ENCODE assay signal across 8 mouse cellular contexts in the genomic region with DNA sequence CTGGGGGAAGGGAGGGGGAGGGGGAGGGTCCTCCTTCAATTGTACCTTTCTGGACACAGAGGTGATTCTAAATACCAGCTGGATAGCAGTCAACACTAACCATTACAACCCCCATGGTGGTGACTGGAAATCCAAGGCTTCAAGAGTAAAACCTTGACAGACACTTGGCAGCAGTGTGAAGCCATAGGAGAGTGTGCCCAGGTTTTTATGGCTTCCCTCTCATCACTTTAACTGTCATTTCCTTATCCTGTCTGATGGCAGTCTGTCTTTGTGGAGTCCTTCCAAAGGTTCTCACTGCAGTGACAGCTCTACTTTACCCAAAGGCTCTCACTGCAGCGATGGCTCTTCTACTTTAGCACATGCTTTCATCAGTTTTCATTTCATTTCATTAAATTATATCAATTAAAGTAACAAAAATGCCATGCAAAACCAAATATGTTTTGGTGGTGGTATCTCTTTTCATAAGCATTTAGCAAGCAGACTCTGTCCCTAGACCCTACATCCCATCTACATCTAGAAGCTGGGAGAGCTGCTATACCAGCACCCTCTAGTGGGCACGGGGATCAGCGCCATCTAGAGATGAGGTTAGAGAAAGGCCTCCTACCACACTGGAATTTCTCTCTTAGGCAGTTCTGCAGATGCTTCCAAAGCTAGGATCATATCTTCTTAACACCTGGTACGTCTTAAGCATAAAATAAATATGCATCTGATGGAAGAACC. TPM values are rescaled to one million over a fixed set of nuclear protein-coding genes. Genes with fewer than 3 reads are reported as not detected.
DNase-seq lines count a peak whose midpoint lies in the region; ATAC-seq and TF ChIP-seq lines count a peak whose summit lies in the region.

No protein-coding gene starts in this region.

- no peak overlapping the region for H3K4me3 ChIP-seq in limb, embryonic 11.5 days (ENCODE audit: low read depth, low read length)
- no peak overlapping the region for H3K4me3 ChIP-seq in limb, embryonic 10.5 days
- no peak overlapping the region for H3K4me3 ChIP-seq in MEL (ENCODE audit: control insufficient read depth in 1 of 2, insufficient read depth in 1 of 2, low read depth in 2 of 2, low read length in 2 of 2)
- H3K4me3 ChIP-seq in left cerebral cortex, adult 2 months = no peak overlapping the region

- no peak for TF ChIP-seq POLR2A in MEL (IDR thresholded peaks at IDR 0.05; ENCODE audit: control insufficient read depth in 1 of 2, insufficient read depth in 1 of 2, low read depth in 1 of 2, low read length in 2 of 2, poor library complexity in 1 of 2)

- no peaks in the 10 kb centered on the region for H3K79me2 ChIP-seq in MEL (ENCODE audit: control insufficient read depth, insufficient read depth, low read length, poor library complexity)

- H3K4me1 ChIP-seq in limb, embryonic 11.5 days (ENCODE audit: control insufficient read depth, insufficient read depth, low read length) = peaks cover 6% of the 10 kb centered on the region; the same call in 1 of the 2 replicates
- peaks cover 22% of the 10 kb centered on the region for H3K4me1 ChIP-seq in limb, embryonic 10.5 days
- no peaks in the 10 kb centered on the region for H3K4me1 ChIP-seq in MEL (ENCODE audit: control insufficient read depth in 1 of 2, insufficient read depth in 2 of 2, low read length in 2 of 2)

- H3K9ac ChIP-seq in limb, embryonic 11.5 days (ENCODE audit: low read length) = no peak overlapping the region
- no peak overlapping the region for H3K9ac ChIP-seq in MEL (ENCODE audit: control insufficient read depth, low read depth, low read length, poor library complexity, severe bottlenecking)

- no peaks in the 10 kb centered on the region for H3K36me3 ChIP-seq in limb, embryonic 11.5 days (ENCODE audit: control insufficient read depth, insufficient read depth, low read length)
- H3K36me3 ChIP-seq in limb, embryonic 10.5 days = 0 out of 2 replicates have a peak, but pooled peaks cover 4% of the 10 kb centered on the region
- no peaks in the 10 kb centered on the region for H3K36me3 ChIP-seq in MEL (ENCODE audit: control insufficient read depth in 1 of 2, insufficient read depth in 2 of 2, low read length in 2 of 2)

- intact Hi-C loops in left cerebral cortex, adult 2 months (cut with DNase I) = no loop called here

- peak; percentile 43 for TF ChIP-seq RAD21 in MEL (IDR thresholded peaks at IDR 0.05; ENCODE audit: low read depth, low read length)

- WGBS in limb, embryonic 11.5 days = 32% methylated on average over 4 of the region's 4 CpGs
- WGBS in limb, embryonic 10.5 days = 29% methylated on average over 4 of the region's 4 CpGs

- ATAC-seq in limb, embryonic 11.5 days (ENCODE audit: insufficient number of reproducible peaks, low FRiP score, low TSS enrichment, low read depth) = no peak
- ATAC-seq in granulocyte monocyte progenitor cell, adult 5-6 weeks (replicated peaks; ENCODE audit: poor library complexity, severe bottlenecking) = peak; percentile 59

- peak; percentile 56 for DNase-seq in limb, embryonic 11.5 days (ENCODE audit: low spot score)
- DNase-seq in limb, embryonic 10.5 days (ENCODE audit: low spot score) = no peak
- DNase-seq in MEL (ENCODE audit: low read depth, low spot score) = peak; percentile 56
- DNase-seq in cerebellum, adult 9-11 months = peak; percentile 38
- peak; percentile 53 to 68 for DNase-seq in left cerebral cortex, adult 2 months (ENCODE audit: extremely low spot score in 1 of 2, low spot score in 2 of 2)
- DNase-seq in retina, embryonic 14.5 days (ENCODE audit: low spot score) = peak; percentile 75
- peak; percentile 33 to 43 for DNase-seq in urinary bladder, postnatal 36 days (ENCODE audit: low spot score in 2 of 2)

- peak; percentile 69 to 83 (median 80) for TF ChIP-seq CTCF in MEL (IDR thresholded peaks at IDR 0.05 in 2 of 3, conservative IDR thresholded peaks at IDR 0.05 in 1 of 3; ENCODE audit: control insufficient read depth in 1 of 3, insufficient read depth in 1 of 3, low read depth in 2 of 3, low read length in 3 of 3, poor library complexity in 1 of 3, severe bottlenecking in 1 of 3)
- TF ChIP-seq CTCF in left cerebral cortex, adult 2 months (IDR thresholded peaks at IDR 0.05) = peak; percentile 82

- no peak for TF ChIP-seq EP300 in MEL (IDR thresholded peaks at IDR 0.05; ENCODE audit: low read depth in 1 of 2, low read length in 2 of 2)

- H3K9me3 ChIP-seq in limb, embryonic 11.5 days (ENCODE audit: control insufficient read depth, low read length) = no peaks in the 10 kb centered on the region
- no peaks in the 10 kb centered on the region for H3K9me3 ChIP-seq in limb, embryonic 10.5 days (replicated peaks)
- no peaks in the 10 kb centered on the region for H3K9me3 ChIP-seq in MEL (replicated peaks; ENCODE audit: insufficient read depth, low read length)

- no peak overlapping the region for H3K4me2 ChIP-seq in limb, embryonic 11.5 days (ENCODE audit: low read depth, severe bottlenecking)

- no peaks in the 10 kb centered on the region for H3K27me3 ChIP-seq in limb, embryonic 11.5 days (ENCODE audit: control insufficient read depth, insufficient read depth, low read length)
- 0 out of 2 replicates have a peak, but pooled peaks cover 8% of the 10 kb centered on the region for H3K27me3 ChIP-seq in limb, embryonic 10.5 days (ENCODE audit: low read depth, poor library complexity, severe bottlenecking)
- H3K27me3 ChIP-seq in MEL (ENCODE audit: control insufficient read depth in 1 of 2, insufficient read depth in 2 of 2, low read length in 2 of 2) = no peaks in the 10 kb centered on the region

- no peak overlapping the region for H3K27ac ChIP-seq in limb, embryonic 11.5 days (replicated peaks; ENCODE audit: low read depth, low read length)
- H3K27ac ChIP-seq in limb, embryonic 10.5 days = no peak overlapping the region
- no peak overlapping the region for H3K27ac ChIP-seq in MEL (ENCODE audit: control insufficient read depth, low read depth, low read length)
- no peak overlapping the region for H3K27ac ChIP-seq in left cerebral cortex, adult 2 months

TF ChIP-seq in MEL, 35 proteins besides CTCF, POLR2A, EP300 and RAD21:
- TF ChIP-seq MYB (IDR thresholded peaks at IDR 0.05; ENCODE audit: low read depth, low read length) (no peak), ZC3H11A (IDR thresholded peaks at IDR 0.05; ENCODE audit: low read depth, low read length) (peak; percentile 27; the same call in 1 of the 2 replicates), TBP (IDR thresholded peaks at IDR 0.05; ENCODE audit: low read depth, low read length) (no peak), MYC (IDR thresholded peaks at IDR 0.05; ENCODE audit: low read depth, low read length) (no peak), SMC3 (IDR thresholded peaks at IDR 0.05; ENCODE audit: low read depth, low read length) (peak; percentile 54)

RNA-seq across cellular contexts. Expression of a gene that starts 50.0 kb away (rescaled TPM):
- 25.9 and 26.8 TPM in 2 replicates for polyA plus RNA-seq in limb, embryonic 11.5 days (2014; fragmentation: Nextera tagmentation; extraction: Ambion mirVana)
- 18.0 and 26.2 TPM in 2 replicates for polyA plus RNA-seq in limb, embryonic 10.5 days (2016; fragmentation: Nextera tagmentation; extraction: Ambion mirVana)
- total RNA-seq in MEL (2012; rRNA removed) = 0.29 and 0.54 TPM in 2 replicates
- polyA plus RNA-seq in MEL (2012; ENCODE audit: insufficient read depth in 1 of 2, insufficient read length in 2 of 2, low read depth in 1 of 2, low replicate concordance in 2 of 2, missing spikeins in 1 of 2) = 1 to 10 TPM in 1 of 2 experiments, not detected in 1; 3.1 TPM
- 11.1 and 19.4 TPM in 2 replicates for total RNA-seq in granulocyte monocyte progenitor cell, adult 5-6 weeks (2014; fragmentation: Nextera tagmentation)
- 12.9 and 16.2 TPM in 2 replicates for total RNA-seq in granulocyte monocyte progenitor cell, adult 5-6 weeks (2017)
- 10 to 100 TPM; 25.8 to 27.4 TPM for total RNA-seq in left cerebral cortex, adult 2 months (2021)
